Mouse (Mus musculus) inflammation-experienced regulatory T-cells (primary cell): ENCODE results near the gene Olfr545. TPM values are rescaled to one million over a fixed set of nuclear protein-coding genes. Genes with fewer than 3 reads are reported as not detected.

Experiments
- polyA plus RNA-seq, 2 experiments: library from polyadenylated mRNA; unstranded; fragments of 100-300 nt; shearing (Covaris generic); gene quantifications; one replicate each; pipeline ENCODE4 v1.2.1; 2017

The Olfr545 gene
- polyA plus RNA-seq = under 1 TPM; 0.28 to 0.97 TPM

GRCm38 (mm10) chr7:102499473-102499872 is at the start of gene Olfr545:
Gene Olfr545, minus strand, starts transcription at chr7:102499573.

GRCm38 (mm10) chr7:102540596-102540995 is 41.2 kb upstream of the Olfr545 start, which contains the start of gene Olfr548-ps1:
Gene Olfr548-ps1, plus strand, starts transcription at chr7:102540896.

GRCm38 (mm10) chr7:102534449-102534848 is 35.1 kb upstream of the Olfr545 start, which contains the start of gene Olfr547:
Gene Olfr547, plus strand, starts transcription at chr7:102534749.

GRCm38 (mm10) chr7:102488161-102488560 is 11.2 kb downstream of the Olfr545 start, which contains the start of gene Olfr544:
Gene Olfr544, minus strand, starts transcription at chr7:102488313.

GRCm38 (mm10) chr7:102481579-102481978 is 17.8 kb downstream of the Olfr545 start, which contains the start of gene Olfr543:
Gene Olfr543, minus strand, starts transcription at chr7:102481679.

GRCm38 (mm10) chr7:102441657-102442391 is 57.5 kb downstream of the Olfr545 start, which contains the start of gene Rrm1:
Gene Rrm1, plus strand, starts transcription at chr7:102441695.

Other genes with a start within 250 kb of the Olfr545 start
- 100 to 1,000 TPM; 237 to 264 TPM for gene Rhog, start 243.5 kb downstream of the Olfr545 start, polyA plus RNA-seq
- gene Stim1, start 231.8 kb downstream of the Olfr545 start, polyA plus RNA-seq = 10 to 100 TPM; 75.7 to 96.8 TPM
- gene Rrm1, start 57.9 kb downstream of the Olfr545 start, polyA plus RNA-seq = 10 to 100 TPM; 40.4 to 42.0 TPM
- 1 to 10 TPM in 1 of 2 experiments, not detected in 1; 1.2 TPM for gene Olfr543, start 17.9 kb downstream of the Olfr545 start, polyA plus RNA-seq
- 1 to 10 TPM in 1 of 2 experiments, under 1 TPM in 1; 0.28 to 2.7 TPM for gene Olfr544, start 11.3 kb downstream of the Olfr545 start, polyA plus RNA-seq
- gene Olfr547, start 35.2 kb upstream of the Olfr545 start, polyA plus RNA-seq = not detected
- not detected for gene Olfr548-ps1, start 41.3 kb upstream of the Olfr545 start, polyA plus RNA-seq
- gene Olfr549, start 50.3 kb upstream of the Olfr545 start, polyA plus RNA-seq = under 1 TPM in 1 of 2 experiments, not detected in 1; 0.69 TPM
- gene Trim21, start 65.9 kb upstream of the Olfr545 start, polyA plus RNA-seq = 10 to 100 TPM; 96.3 to 99.0 TPM
- not detected for gene Olfr550, start 71.9 kb upstream of the Olfr545 start, polyA plus RNA-seq
- not detected for gene Olfr551, start 92.3 kb upstream of the Olfr545 start, polyA plus RNA-seq
- gene Olfr552, start 98.2 kb upstream of the Olfr545 start, polyA plus RNA-seq = not detected
- not detected for gene Olfr553, start 118.6 kb upstream of the Olfr545 start, polyA plus RNA-seq
- gene Olfr554, start 138.9 kb upstream of the Olfr545 start, polyA plus RNA-seq = 1 to 10 TPM in 1 of 2 experiments, under 1 TPM in 1; 0.71 to 1.7 TPM
- not detected for gene Olfr555, start 159.2 kb upstream of the Olfr545 start, polyA plus RNA-seq
- gene Olfr556, start 165.3 kb upstream of the Olfr545 start, polyA plus RNA-seq = under 1 TPM in 1 of 2 experiments, not detected in 1; 0.30 TPM
- 10 to 100 TPM; 12.4 to 17.0 TPM for gene Trim68, start 187.8 kb upstream of the Olfr545 start, polyA plus RNA-seq
- gene Olfr557, start 196.3 kb upstream of the Olfr545 start, polyA plus RNA-seq = under 1 TPM in 1 of 2 experiments, not detected in 1; 0.24 TPM
- not detected for gene Olfr558, start 202.6 kb upstream of the Olfr545 start, polyA plus RNA-seq
- gene Olfr33, start 219.5 kb upstream of the Olfr545 start, polyA plus RNA-seq = not detected
- 1 to 10 TPM in 1 of 2 experiments, not detected in 1; 1.5 TPM for gene Olfr559, start 227.9 kb upstream of the Olfr545 start, polyA plus RNA-seq